Mouse (Mus musculus): ENCODE data around the gene BC005537.

DNA sequence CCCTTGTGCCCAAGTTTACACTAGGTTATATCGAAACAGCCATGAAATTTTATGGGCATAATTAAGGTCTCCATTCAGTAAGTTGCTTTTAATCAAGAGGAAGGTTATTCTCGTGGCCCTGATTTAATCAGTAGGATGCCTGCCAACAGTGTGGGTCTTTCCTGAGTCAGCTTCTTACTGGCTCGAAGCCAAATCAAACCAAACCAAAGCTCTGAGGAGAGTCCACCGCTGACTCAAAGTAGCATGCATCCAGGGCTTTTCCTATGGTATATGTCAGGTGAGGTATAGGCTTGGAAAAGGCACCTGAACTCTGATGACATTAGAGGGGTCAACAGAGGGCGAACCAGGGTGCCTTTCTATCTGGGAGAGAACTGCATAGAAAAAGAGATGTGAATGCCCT lies 19.5 kb upstream of the BC005537 start:
- no peak for TF ChIP-seq CTCF (IDR thresholded peaks at IDR 0.05; ENCODE audit: low read depth)
- TF ChIP-seq EP300 (IDR thresholded peaks at IDR 0.05; ENCODE audit: low read depth) = no peak
